Mouse (Mus musculus): ENCODE results near the gene Carnmt1.

- TF ChIP-seq CTCF (IDR thresholded peaks at IDR 0.05) (no peak), POLR2A (IDR thresholded peaks at IDR 0.05; ENCODE audit: insufficient read depth, low read depth, low read length) (no peak), EP300 (IDR thresholded peaks at IDR 0.05; ENCODE audit: insufficient read depth, low read depth, low read length) (no peak)
These were observed 14.6 kb upstream of the Carnmt1 start for GRCm38 (mm10) chr19:18655999-18656398.
